Mouse (Mus musculus): ENCODE data around the gene Gypa. TPM values are rescaled to one million over a fixed set of nuclear protein-coding genes. Genes with fewer than 3 reads are reported as not detected.

Gene Gypa
- polyA plus RNA-seq, 1 experiment from 2014 or later: 11.5 TPM

Other genes starting within 250 kb of the Gypa start
- gene Frem3, start 117.3 kb downstream of the Gypa start, polyA plus RNA-seq (2014; fragmentation: Nextera tagmentation; extraction: Ambion mirVana): 0.04 TPM in 1 of 2 replicates, not detected in the other
- 145 and 153 TPM in 2 replicates for gene Smarca5, start 245.7 kb downstream of the Gypa start, polyA plus RNA-seq (2014; fragmentation: Nextera tagmentation; extraction: Ambion mirVana)